Mouse (Mus musculus) bone marrow macrophage, adult 2 months (primary cell): Measurements from ENCODE around the gene Smim9.

Experiments
- CTCF ChIP-seq: IDR thresholded peaks from 2 replicates; pipeline ENCODE4 v1.5.1; 2012; ENCODE audit warnings: low read depth, mild to moderate bottlenecking, low read length, moderate library complexity
- POLR2A ChIP-seq: IDR thresholded peaks from 2 replicates; pipeline ENCODE4 v1.6.1; 2012; ENCODE audit warnings: mild to moderate bottlenecking, low read depth, low read length, borderline replicate concordance

GRCm38 (mm10) chrX:75138182-75138581 lies 25.4 kb downstream of the Smim9 start:
- TF ChIP-seq CTCF (no peak), POLR2A (no peak)
